Mouse (Mus musculus) G1E (cell line): ENCODE measurements around the gene Plpp3.

Experiments
- CTCF ChIP-seq: IDR thresholded peaks from 2 replicates; pipeline ENCODE4 v1.5.1; 2012; ENCODE audit warnings: low read depth, low read length, inconsistent platforms, mixed read lengths
- GATA1 ChIP-seq: IDR thresholded peaks from 2 replicates; pipeline ENCODE4 v1.6.1; 2012; ENCODE audit warnings: borderline replicate concordance, low read length, inconsistent platforms, mixed read lengths
- POLR2AphosphoS5 ChIP-seq: IDR thresholded peaks from 2 replicates; pipeline ENCODE4 v1.6.1; 2012; ENCODE audit warnings: low read depth, low read length, inconsistent platforms; ENCODE audit not compliant: insufficient replicate concordance

DNA sequence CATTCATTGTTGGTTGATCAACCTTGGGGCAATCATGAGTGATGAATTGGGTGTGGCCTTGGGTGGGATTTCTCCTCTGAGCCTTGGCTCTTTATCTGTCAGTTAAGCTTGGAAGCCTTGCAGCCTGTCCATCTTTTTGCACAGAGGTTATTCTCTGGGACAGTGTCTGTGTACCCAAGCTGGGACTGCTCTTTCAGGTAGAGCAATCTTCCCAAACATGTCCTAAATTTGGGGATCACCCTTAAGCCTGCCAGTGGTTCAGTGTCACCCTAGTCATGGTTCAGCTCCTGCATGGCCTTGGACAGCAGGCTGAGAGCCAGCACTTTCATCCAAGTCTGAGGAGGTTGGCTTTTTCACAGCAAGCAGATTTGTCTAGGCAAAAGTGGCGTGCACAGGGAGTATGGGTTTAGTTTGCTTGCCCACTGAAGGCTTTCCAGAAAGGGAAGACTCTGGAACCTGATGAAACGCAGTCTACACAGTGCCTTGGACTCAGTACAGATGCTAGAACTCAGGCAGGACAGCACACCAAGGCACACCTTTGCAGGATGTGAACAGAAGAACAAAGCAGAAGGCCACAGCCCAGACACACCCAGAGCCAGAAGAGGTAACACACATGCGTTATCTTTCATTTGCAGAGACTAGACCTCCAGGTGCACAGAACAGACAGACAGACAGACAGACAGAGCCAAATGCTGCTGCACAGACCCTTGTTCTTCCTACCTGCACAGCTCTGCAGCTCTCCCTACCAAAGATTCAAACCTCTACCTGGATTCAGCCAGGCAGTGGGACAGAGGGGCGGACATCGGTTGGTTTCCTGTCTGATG lies 66.2 kb downstream of the Plpp3 start:
- TF ChIP-seq CTCF (no peak), POLR2AphosphoS5 (no peak), GATA1 (no peak)
